Mouse (Mus musculus) hindbrain, embryonic 15.5 days (tissue): Measurements from ENCODE around the gene Pnma1. TPM values are rescaled to one million over a fixed set of nuclear protein-coding genes. Genes with fewer than 3 reads are reported as not detected.

Experiments used
- ATAC-seq: fragments of 200-750 bp; cut with Nextera tagmentation; 2 replicates; pipeline ENCODE4 v1.8.0; 2017; ENCODE audit warnings: low read depth, moderate number of reproducible peaks, moderate TSS enrichment; ENCODE audit not compliant: low FRiP score
- H3K27ac ChIP-seq: fragments of 300-500 bp; sonication (generic); replicated peaks from 2 replicates; pipeline ENCODE4 v1.5.1; 2015; ENCODE audit warnings: mild to moderate bottlenecking, inconsistent platforms
- H3K27me3 ChIP-seq: fragments of 300-500 bp; sonication (generic); 2 replicates; pipeline ENCODE4 v1.6.1; 2015; ENCODE audit warnings: control low read depth, inconsistent platforms
- H3K36me3 ChIP-seq: fragments of 300-500 bp; sonication (generic); 2 replicates; pipeline ENCODE4 v1.6.1; 2015; ENCODE audit warnings: control low read depth, inconsistent platforms
- H3K4me1 ChIP-seq: fragments of 300-500 bp; sonication (generic); replicated peaks from 2 replicates; pipeline ENCODE4 v1.6.1; 2015; ENCODE audit warnings: control low read depth, inconsistent platforms
- H3K4me2 ChIP-seq: fragments of 300-500 bp; sonication (generic); 2 replicates; pipeline ENCODE4 v1.6.1; 2015; ENCODE audit warnings: moderate library complexity, mild to moderate bottlenecking, inconsistent platforms
- H3K4me3 ChIP-seq: fragments of 300-500 bp; sonication (generic); 2 replicates; pipeline ENCODE4 v1.5.1; 2015; ENCODE audit warnings: mild to moderate bottlenecking, inconsistent platforms
- H3K9ac ChIP-seq: fragments of 300-500 bp; sonication (generic); 2 replicates; pipeline ENCODE4 v1.6.1; 2015; ENCODE audit warnings: inconsistent platforms
- H3K9me3 ChIP-seq: fragments of 300-500 bp; sonication (generic); 2 replicates; pipeline ENCODE4 v1.6.1; 2016; ENCODE audit warnings: control low read depth, inconsistent platforms
- WGBS: fragments of 180-500 bp; shearing (Covaris S2); methylation state at CpG from one replicate; pipeline ENCODE4 v1.1.7; 2015; 5-methylcytosine and 5-hydroxymethylcytosine counted together
- polyA plus RNA-seq: library from polyadenylated mRNA; unstranded; fragments of >200 nt; fragmentation: Nextera tagmentation; extraction: Ambion mirVana; gene quantifications from 2 replicates; pipeline ENCODE4 v1.2.1, GENCODE M21; 2015

Gene Pnma1
- polyA plus RNA-seq, 1 experiment from 2014 or later, result 4.0 TPM

DNA sequence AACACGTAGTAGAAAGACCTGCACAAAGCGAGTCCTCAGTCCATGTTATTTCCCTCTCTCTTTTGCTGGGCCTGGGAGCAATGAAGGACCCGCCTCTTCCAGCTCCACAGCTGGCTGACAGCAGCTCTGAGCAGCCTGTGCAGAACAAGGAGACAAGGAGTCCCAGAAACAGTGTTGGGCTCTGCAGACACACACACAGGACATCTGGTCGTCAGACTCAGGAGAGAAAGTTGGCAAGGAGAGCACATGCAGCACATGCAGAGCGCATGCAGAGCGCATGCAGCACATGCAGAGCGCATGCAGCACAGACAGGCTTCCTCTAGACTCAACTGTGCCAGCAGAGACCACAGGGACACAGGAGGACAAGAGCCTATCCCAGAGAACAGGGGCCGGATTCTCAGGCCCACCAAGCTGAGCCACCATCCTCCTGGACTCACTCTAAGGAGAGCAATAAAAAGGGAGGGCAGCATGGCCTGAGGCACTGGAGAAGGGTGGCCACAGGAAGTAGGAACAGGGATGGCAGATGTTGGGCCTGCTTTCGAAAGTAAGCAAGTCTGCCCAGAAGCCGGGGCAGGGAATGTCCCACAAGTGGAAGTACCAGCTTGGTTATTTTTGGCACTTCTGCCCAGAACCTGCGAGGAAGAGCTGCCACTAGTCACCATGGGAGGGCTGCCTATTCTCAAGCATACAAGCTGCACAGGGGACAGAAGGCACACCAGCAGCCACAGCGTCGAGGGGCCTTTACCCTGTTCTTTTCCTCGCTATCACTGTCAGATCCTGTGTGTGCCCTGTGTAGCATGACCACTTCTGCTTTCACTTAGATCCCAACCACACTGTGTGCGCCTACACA is 39.7 kb upstream of the Pnma1 start:
- Histone ChIP-seq H3K9ac (no peak overlapping the region), H3K27ac (peak overlapping the region; percentile 47; the same call in 1 of the 2 replicates), H3K4me2 (no peak overlapping the region), H3K4me3 (no peak overlapping the region), H3K36me3 (no peaks in the 10 kb centered on the region), H3K9me3 (no peaks in the 10 kb centered on the region), H3K27me3 (no peaks in the 10 kb centered on the region), H3K4me1 (peaks cover 68% of the 10 kb centered on the region)
- ATAC-seq, result no peak
- WGBS, result 64% methylated on average over 15 of the region's 15 CpGs

DNA sequence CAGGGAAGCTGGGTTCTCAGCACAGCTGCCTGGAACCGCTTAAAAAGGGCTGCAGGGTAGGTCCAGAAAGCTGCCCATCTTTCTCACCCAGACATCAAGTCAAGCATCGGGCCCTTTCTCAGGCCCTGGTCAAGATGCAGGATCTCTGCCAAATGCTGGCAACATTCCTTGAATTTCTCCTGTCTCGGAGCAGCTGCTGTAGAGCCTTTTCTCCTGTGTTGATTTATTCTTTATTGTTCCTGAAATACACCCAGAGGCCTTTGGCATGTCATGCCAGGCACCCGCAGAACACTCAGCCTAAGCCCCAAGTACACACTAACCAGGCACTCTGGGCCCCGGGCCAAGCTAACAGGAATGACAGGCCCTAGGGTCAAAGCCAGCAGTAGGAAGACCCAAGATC is 38.7 kb upstream of the Pnma1 start:
- no peaks in the 10 kb centered on the region for H3K9me3 ChIP-seq
- no peak overlapping the region for H3K4me2 ChIP-seq
- no peak overlapping the region for H3K9ac ChIP-seq
- H3K4me1 ChIP-seq, result peaks cover 63% of the 10 kb centered on the region
- H3K27me3 ChIP-seq, result no peaks in the 10 kb centered on the region
- WGBS, result 46% methylated on average over 5 of the region's 5 CpGs
- H3K27ac ChIP-seq, result peak overlapping the region; percentile 46
- no peak overlapping the region for H3K4me3 ChIP-seq
- ATAC-seq, result peak; percentile 47; the same call in 1 of the 2 replicates
- H3K36me3 ChIP-seq, result no peaks in the 10 kb centered on the region

- H3K27ac ChIP-seq, result peak overlapping the region; percentile 46
- no peak overlapping the region for H3K4me2 ChIP-seq
- no peaks in the 10 kb centered on the region for H3K27me3 ChIP-seq
- H3K4me1 ChIP-seq, result peaks cover 63% of the 10 kb centered on the region
- no peak overlapping the region for H3K9ac ChIP-seq
- no peaks in the 10 kb centered on the region for H3K9me3 ChIP-seq
- ATAC-seq, result no peak
- no peaks in the 10 kb centered on the region for H3K36me3 ChIP-seq
- 60% methylated on average over 3 of the region's 3 CpGs for WGBS
- H3K4me3 ChIP-seq, result no peak overlapping the region
These were observed 38.2 kb upstream of the Pnma1 start for GRCm38 (mm10) chr12:84186536-84186935.

DNA sequence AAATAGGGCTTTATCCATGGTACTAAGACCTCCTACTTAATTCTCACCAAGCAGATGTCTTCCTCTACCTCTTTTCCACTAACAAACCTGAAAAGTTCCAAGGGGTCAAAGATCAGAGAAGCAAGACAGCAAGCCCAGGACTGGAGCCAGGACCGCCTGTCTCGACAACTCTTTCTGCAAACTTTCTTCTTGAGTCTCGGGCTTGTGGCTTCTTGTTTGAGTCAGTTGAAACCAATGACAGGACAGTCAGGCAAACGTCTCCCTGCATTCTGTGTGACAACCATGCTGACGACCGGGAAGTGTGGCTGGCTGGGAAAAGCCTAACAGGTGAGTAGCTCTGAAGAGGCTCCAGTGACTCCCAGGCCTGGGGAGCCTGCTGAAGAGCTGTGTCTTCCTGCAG is 37.3 kb upstream of the Pnma1 start:
- Histone ChIP-seq H3K4me2 (no peak overlapping the region), H3K27me3 (no peaks in the 10 kb centered on the region), H3K9me3 (no peaks in the 10 kb centered on the region), H3K27ac (no peak overlapping the region), H3K4me1 (peaks cover 63% of the 10 kb centered on the region), H3K9ac (no peak overlapping the region), H3K4me3 (no peak overlapping the region), H3K36me3 (no peaks in the 10 kb centered on the region)
- 72% methylated on average over 6 of the region's 6 CpGs for WGBS
- ATAC-seq, result no peak

GRCm38 (mm10) chr12:84184979-84185378 is 36.7 kb upstream of the Pnma1 start:
- Histone ChIP-seq H3K9me3 (no peaks in the 10 kb centered on the region), H3K36me3 (no peaks in the 10 kb centered on the region), H3K4me1 (peaks cover 63% of the 10 kb centered on the region), H3K9ac (no peak overlapping the region), H3K4me2 (no peak overlapping the region), H3K4me3 (no peak overlapping the region), H3K27me3 (no peaks in the 10 kb centered on the region), H3K27ac (no peak overlapping the region)
- ATAC-seq, result no peak
- WGBS, result 89% methylated on average over 5 of the region's 5 CpGs

DNA sequence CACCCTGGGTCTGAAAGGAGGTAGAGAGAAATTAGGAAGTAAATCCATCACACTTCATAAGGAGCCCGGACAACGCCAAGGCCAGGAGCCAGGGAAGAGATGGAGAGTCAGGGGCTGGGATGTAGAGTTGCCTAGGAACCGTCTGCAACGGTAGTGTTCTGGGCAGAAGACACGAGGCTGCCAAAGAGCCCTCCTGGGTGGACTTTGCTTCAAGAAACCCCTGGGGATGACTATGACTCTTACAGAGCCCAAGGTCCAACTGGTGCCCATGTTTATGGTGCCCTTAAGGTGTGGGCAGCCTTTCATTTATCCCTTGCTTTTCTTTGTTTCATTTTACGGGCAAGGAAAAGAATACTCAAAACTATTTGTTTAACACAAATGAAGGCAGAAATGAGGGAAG is 33.7 kb upstream of the Pnma1 start:
- no peaks in the 10 kb centered on the region for H3K36me3 ChIP-seq
- H3K4me3 ChIP-seq, result no peak overlapping the region
- H3K27ac ChIP-seq, result peak overlapping the region; percentile 41
- H3K4me1 ChIP-seq, result peaks cover 48% of the 10 kb centered on the region
- peak overlapping the region; percentile 2; the same call in 1 of the 2 replicates for H3K4me2 ChIP-seq
- no peak for ATAC-seq
- WGBS, result 38% methylated on average over 6 of the region's 6 CpGs
- H3K27me3 ChIP-seq, result no peaks in the 10 kb centered on the region
- H3K9ac ChIP-seq, result no peak overlapping the region
- H3K9me3 ChIP-seq, result no peaks in the 10 kb centered on the region

DNA sequence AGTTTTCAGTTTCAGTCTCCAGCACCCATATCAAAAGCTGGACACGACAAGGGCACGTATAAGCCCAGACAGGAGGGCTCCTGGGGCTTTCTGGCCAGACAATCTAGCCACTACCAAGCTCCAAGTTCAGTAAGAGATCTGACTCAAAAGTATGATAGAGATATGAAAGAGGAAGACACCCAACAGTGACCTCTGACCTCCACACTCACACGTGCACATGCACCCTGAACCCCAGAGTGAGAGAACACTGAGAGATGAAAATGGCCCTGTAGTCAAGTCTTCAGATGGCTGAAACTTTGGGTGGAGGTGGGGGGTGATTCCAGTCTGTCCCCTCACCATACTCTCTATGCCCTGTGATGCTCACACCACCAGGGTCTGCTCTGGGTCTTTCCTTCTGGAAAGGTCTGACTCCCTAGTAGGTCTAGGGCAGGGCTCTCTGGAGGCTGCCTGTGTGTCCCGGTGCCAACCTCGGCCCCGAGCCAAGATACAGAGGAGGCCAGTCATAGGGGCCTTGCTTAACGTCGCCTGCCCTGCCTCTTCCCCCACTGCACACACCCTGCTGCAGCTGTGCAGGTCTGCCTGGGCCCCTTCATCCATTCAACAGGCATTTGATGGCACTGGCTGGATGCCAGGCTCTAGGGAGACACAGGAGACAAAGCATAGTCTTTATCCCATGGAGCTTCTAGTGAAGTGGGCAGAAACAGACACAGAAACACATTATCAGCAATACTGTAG is 32.6 kb upstream of the Pnma1 start:
- Histone ChIP-seq H3K9me3 (no peaks in the 10 kb centered on the region), H3K4me1 (peaks cover 50% of the 10 kb centered on the region), H3K27ac (peak overlapping the region; percentile 41), H3K4me2 (0 out of 2 replicates have a peak overlapping the region, but pooled peaks have one; percentile 2), H3K4me3 (no peak overlapping the region), H3K9ac (no peak overlapping the region), H3K27me3 (no peaks in the 10 kb centered on the region), H3K36me3 (no peaks in the 10 kb centered on the region)
- 48% methylated on average over 8 of the region's 8 CpGs for WGBS
- peak; percentile 77 for ATAC-seq

DNA sequence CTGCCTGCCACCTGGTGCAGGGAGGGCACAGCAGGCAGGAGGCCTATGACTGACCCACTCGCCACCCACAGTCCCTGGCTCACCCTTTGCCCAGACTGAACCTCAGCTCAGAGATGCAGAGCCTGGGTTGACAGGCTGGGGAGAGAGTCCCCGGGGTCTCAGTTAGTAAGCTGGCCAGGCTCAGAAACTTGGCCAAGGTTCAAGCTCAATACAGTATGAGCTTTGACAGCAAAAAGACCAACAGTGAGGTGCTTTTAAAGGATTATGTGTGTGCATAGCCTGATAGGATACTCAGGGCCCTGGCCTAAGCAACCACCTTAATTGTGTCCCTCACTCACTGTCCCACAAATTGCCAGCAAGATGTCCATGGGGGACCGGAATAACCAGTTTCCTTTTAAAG is 31.8 kb upstream of the Pnma1 start:
- no peak overlapping the region for H3K27ac ChIP-seq
- no peaks in the 10 kb centered on the region for H3K27me3 ChIP-seq
- peaks cover 55% of the 10 kb centered on the region for H3K4me1 ChIP-seq
- H3K36me3 ChIP-seq, result no peaks in the 10 kb centered on the region
- 57% methylated on average over 3 of the region's 3 CpGs for WGBS
- ATAC-seq, result no peak
- no peaks in the 10 kb centered on the region for H3K9me3 ChIP-seq
- no peak overlapping the region for H3K9ac ChIP-seq
- H3K4me3 ChIP-seq, result no peak overlapping the region
- no peak overlapping the region for H3K4me2 ChIP-seq

GRCm38 (mm10) chr12:84178652-84179445 is 30.6 kb upstream of the Pnma1 start:
- ATAC-seq, result no peak

GRCm38 (mm10) chr12:84178052-84178451 is 29.8 kb upstream of the Pnma1 start:
- peaks cover 8% of the 10 kb centered on the region; the same call in 1 of the 2 replicates for H3K36me3 ChIP-seq
- H3K4me2 ChIP-seq, result no peak overlapping the region
- no peaks in the 10 kb centered on the region for H3K9me3 ChIP-seq
- H3K4me3 ChIP-seq, result no peak overlapping the region
- H3K27me3 ChIP-seq, result no peaks in the 10 kb centered on the region
- WGBS, result 67% methylated on average over 1 of the region's 1 CpGs
- H3K4me1 ChIP-seq, result peaks cover 75% of the 10 kb centered on the region
- ATAC-seq, result no peak
- no peak overlapping the region for H3K27ac ChIP-seq
- H3K9ac ChIP-seq, result no peak overlapping the region

More at GRCm38 (mm10) chr12:84178652-84179445, 30.6 kb upstream of the Pnma1 start:
- Histone ChIP-seq H3K9ac (no peak overlapping the region), H3K9me3 (no peaks in the 10 kb centered on the region), H3K36me3 (no peaks in the 10 kb centered on the region), H3K4me2 (no peak overlapping the region), H3K4me3 (no peak overlapping the region), H3K27ac (no peak overlapping the region), H3K4me1 (peaks cover 68% of the 10 kb centered on the region), H3K27me3 (no peaks in the 10 kb centered on the region)
- WGBS, result 76% methylated on average over 10 of the region's 10 CpGs

DNA sequence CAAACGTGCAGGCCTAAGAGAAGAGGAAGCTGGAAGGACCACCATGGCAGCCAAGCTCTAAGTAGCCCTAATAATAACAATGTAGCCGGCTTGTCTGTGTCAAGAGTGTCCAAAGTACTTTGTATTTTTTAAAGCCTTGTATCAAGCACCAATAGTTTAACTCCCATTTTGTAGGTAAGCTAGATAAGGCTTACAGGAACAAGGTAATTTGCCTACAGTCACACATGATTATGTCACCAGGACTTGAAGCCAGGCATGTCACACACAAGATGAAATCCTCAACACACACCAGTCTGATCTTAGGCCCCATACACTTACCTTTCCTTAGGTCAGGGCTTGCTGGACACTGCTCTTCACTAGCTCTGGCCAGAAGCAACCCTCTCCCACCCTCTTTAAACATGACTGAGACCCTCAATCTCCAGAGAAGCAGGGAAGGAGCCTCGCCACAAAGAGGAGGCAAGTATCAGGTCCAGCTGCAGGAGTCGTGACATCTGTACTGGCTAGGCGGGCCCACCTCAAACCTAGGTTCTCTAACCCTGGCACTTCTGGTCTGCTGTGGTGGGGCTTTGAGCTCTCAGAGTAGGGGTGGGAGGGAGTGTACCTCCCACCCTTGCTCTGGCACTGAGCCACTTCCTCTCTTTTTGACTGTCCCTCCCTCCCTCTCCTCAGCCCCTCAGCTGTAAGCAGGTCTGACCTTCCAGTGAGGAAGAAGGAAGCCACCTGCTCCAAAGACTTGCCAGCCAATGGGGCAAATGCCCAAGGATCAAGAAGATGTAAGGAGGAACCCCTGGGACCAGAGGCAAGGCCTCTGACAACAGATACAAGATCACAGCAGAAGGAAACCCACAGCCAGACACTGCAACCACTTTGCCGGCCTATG is 28.8 kb upstream of the Pnma1 start:
- no peaks in the 10 kb centered on the region for H3K27me3 ChIP-seq
- H3K9ac ChIP-seq, result no peak overlapping the region
- H3K4me1 ChIP-seq, result peaks cover 77% of the 10 kb centered on the region
- no peak overlapping the region for H3K4me3 ChIP-seq
- H3K9me3 ChIP-seq, result no peaks in the 10 kb centered on the region
- peaks cover 12% of the 10 kb centered on the region; the same call in 1 of the 2 replicates for H3K36me3 ChIP-seq
- H3K4me2 ChIP-seq, result peak overlapping the region; percentile 76; the same call in 1 of the 2 replicates
- H3K27ac ChIP-seq, result peak overlapping the region; percentile 90
- 42% methylated on average over 6 of the region's 6 CpGs for WGBS
- ATAC-seq, result no peak
